Mouse (Mus musculus) hindbrain, embryonic 16.5 days (tissue): ENCODE results near the gene Cfdp1. TPM values are rescaled to one million over a fixed set of nuclear protein-coding genes. Genes with fewer than 3 reads are reported as not detected.
A peak's percentile ranks its signal among the peaks of the same experiment; 100 is the strongest.

ENCODE experiments used
- ATAC-seq: fragments of 200-750 bp; cut with Nextera tagmentation; 2 replicates; pipeline ENCODE4 v1.8.0; 2017; ENCODE audit warnings: moderate TSS enrichment, moderate library complexity
- H3K27ac ChIP-seq: fragments of 300-500 bp; sonication (generic); 2 replicates; pipeline ENCODE4 v1.5.1; 2014; ENCODE audit warnings: low read depth, mild to moderate bottlenecking, control low read depth, low read length, moderate library complexity
- H3K27me3 ChIP-seq: fragments of 300-500 bp; sonication (generic); replicated peaks from 2 replicates; pipeline ENCODE4 v1.6.1; 2014; ENCODE audit warnings: low read length; ENCODE audit not compliant: control insufficient read depth, insufficient read depth
- H3K36me3 ChIP-seq: fragments of 300-500 bp; sonication (generic); 2 replicates; pipeline ENCODE4 v1.6.1; 2014; ENCODE audit warnings: mild to moderate bottlenecking, low read length, moderate library complexity, mixed read lengths; ENCODE audit not compliant: control insufficient read depth, insufficient read depth
- H3K4me1 ChIP-seq: fragments of 300-500 bp; sonication (generic); 2 replicates; pipeline ENCODE4 v1.6.1; 2014; ENCODE audit warnings: low read depth, low read length; ENCODE audit not compliant: control insufficient read depth, insufficient read depth
- H3K4me2 ChIP-seq: fragments of 300-500 bp; sonication (generic); 2 replicates; pipeline ENCODE4 v1.6.1; 2014; ENCODE audit warnings: mild to moderate bottlenecking, low read length, control low read depth, moderate library complexity
- H3K4me3 ChIP-seq: fragments of 300-500 bp; sonication (generic); 2 replicates; pipeline ENCODE4 v1.5.1; 2014; ENCODE audit warnings: mild to moderate bottlenecking, low read length, control low read depth, moderate library complexity
- H3K9ac ChIP-seq: fragments of 300-500 bp; sonication (generic); 2 replicates; pipeline ENCODE4 v1.6.1; 2014; ENCODE audit warnings: low read depth, mild to moderate bottlenecking, control low read depth, low read length, moderate library complexity
- H3K9me3 ChIP-seq: fragments of 300-500 bp; sonication (generic); 2 replicates; pipeline ENCODE4 v1.6.1; 2014; ENCODE audit warnings: mild to moderate bottlenecking, low read length, moderate library complexity; ENCODE audit not compliant: control insufficient read depth
- WGBS: fragments of 180-500 bp; shearing (Covaris S2); extraction: QIAGEN DNeasy Blood & Tissue Kit; methylation state at CpG from one replicate; pipeline ENCODE4 v1.1.7; 2014; 5-methylcytosine and 5-hydroxymethylcytosine counted together
- polyA plus RNA-seq: library from polyadenylated mRNA; unstranded; fragments of >200 nt; fragmentation: Nextera tagmentation; extraction: Ambion mirVana; gene quantifications from 2 replicates; pipeline ENCODE4 v1.2.1, GENCODE M21; 2015

Cfdp1 gene
- polyA plus RNA-seq, 1 experiment from 2014 or later = 210 TPM

DNA sequence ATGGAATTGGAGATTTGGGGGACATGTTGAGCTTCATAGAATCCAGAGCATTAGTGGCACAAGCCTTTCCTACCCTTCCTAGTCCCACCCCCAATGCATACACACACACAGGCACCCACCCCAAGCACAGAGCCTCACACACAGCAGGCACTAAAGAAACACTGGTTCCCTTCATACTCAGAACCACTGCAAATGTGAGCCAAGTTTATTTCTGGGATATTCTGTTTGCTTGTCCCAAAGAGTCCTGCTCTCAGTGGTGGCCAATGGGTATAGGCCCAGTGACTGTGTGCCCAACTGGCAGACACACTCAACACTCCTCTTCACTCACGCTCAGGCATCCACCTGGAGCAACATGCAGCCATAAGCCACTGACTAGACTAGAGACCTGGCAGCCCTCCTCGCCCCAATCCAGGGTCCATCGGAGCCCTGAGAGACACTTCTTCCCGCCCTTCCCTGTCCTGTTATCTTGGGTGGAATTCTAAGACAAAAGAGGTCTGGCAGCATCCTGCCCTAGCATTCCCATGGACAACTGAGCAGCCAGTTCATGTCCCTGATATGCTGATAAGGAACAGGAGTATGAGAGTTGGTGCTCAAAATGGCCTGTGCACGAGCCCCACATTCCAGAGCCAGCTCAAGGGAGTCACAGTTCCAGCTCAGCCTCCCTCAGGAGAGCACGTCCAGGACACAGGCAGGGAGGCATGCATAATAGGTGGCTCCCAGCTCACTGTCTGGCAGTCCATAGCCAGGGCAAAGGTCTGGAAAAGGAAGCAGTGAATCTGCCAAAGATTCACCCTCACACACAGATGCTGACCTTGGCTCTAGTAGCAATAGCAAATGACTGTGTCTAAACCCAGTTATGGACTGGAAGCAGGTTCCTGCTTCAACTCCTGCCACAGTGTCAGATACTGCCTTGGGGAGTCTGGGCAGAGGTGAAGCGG is 124.6 kb downstream of the Cfdp1 start:
- no peak for ATAC-seq
- Histone ChIP-seq H3K27ac (no peak overlapping the region), H3K9me3 (no peaks in the 10 kb centered on the region), H3K9ac (no peak overlapping the region; the same call in 1 of the 2 replicates), H3K4me2 (no peak overlapping the region), H3K4me3 (no peak overlapping the region), H3K36me3 (no peaks in the 10 kb centered on the region), H3K27me3 (no peaks in the 10 kb centered on the region), H3K4me1 (peaks cover 70% of the 10 kb centered on the region)
- 62% methylated on average over 7 of the region's 7 CpGs for WGBS

DNA sequence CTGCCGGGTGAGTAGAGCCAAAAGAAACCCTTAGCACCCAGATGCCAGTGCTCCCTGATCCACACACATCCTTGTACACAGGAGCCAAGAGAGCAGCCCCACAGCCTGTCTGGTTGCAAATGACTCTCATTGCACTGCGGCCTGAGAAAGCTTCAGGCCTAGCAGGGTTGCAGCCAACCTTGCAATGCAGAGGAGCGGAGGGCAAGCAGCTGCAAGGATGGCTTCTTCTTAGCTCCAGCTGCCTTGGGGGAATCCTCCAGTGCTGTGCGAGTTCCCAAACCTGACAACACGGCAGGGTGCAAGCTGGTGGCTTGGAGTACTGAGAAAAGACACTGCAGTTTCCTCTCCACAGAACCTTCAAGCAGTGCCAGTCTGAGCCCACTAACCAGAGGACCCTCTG is 125.6 kb downstream of the Cfdp1 start:
- Histone ChIP-seq H3K27me3 (no peaks in the 10 kb centered on the region), H3K4me2 (no peak overlapping the region), H3K9me3 (no peaks in the 10 kb centered on the region), H3K4me3 (no peak overlapping the region), H3K9ac (no peak overlapping the region), H3K4me1 (peaks cover 60% of the 10 kb centered on the region), H3K27ac (no peak overlapping the region), H3K36me3 (no peaks in the 10 kb centered on the region)
- WGBS = 66% methylated on average over 5 of the region's 5 CpGs
- ATAC-seq = no peak

DNA sequence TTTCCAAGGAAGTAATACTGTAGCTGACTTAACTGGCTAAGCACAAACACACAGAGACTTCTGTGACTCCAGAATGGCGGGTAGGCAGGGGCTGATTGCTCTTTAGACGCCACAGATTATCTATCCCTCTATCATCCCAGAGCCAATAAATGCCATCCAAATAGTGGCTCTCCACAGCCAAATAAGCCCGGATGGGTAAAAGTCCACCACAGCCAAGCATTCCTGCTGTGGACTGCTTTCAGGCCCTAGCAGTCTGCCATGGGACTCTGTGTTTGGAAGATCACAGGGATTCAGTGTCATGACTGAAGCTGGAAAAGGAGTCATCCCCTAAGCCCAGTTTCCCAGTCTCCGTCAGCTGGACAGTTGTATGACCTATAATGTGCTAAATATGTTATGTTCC is 126.5 kb downstream of the Cfdp1 start:
- Histone ChIP-seq H3K27me3 (no peaks in the 10 kb centered on the region), H3K4me2 (no peak overlapping the region), H3K27ac (no peak overlapping the region), H3K4me3 (no peak overlapping the region), H3K9me3 (no peaks in the 10 kb centered on the region), H3K9ac (no peak overlapping the region), H3K36me3 (no peaks in the 10 kb centered on the region), H3K4me1 (peaks cover 51% of the 10 kb centered on the region)
- 77% methylated on average over 4 of the region's 4 CpGs for WGBS
- ATAC-seq = no peak

DNA sequence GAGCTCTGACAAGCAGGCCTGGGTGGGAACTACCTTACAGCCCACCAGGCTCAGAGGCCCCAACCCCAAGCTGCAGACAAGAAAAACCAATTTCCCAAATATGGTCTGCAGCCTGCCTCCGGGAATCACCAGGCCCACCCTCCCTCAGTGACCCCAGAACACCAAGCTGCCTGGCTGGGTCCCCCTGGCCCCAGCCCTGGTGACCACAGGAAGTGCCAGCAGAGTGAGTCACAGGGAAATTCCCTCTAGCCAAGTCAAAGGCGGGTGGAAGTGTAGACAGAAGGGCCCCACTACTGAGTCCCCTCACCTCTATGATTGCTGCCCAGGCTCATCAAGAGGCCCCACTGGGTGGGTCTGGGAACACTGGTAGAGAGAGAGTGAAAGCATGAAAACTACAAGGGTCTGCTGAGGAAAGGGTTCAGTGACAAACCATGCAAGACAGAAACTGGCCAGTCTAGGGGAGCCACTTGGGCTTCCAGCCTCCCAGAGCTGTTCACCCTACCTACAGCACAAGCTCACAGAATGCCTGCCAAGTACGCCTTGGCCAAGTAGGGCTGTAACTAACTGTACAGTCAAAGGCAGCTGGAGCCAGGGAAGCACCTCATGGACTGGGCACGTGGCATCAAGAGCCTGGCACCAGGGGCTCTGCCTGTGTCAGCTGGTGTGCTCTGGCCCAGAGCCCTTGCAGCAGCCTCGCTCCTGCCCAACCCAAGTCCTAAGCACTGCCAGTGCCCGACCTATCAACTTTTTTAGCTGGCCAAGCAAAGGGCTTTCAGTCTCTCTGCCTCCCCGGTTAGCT is 127.8 kb downstream of the Cfdp1 start:
- H3K9ac ChIP-seq = no peak overlapping the region; the same call in 1 of the 2 replicates
- no peaks in the 10 kb centered on the region for H3K27me3 ChIP-seq
- peaks cover 45% of the 10 kb centered on the region for H3K4me1 ChIP-seq
- 55% methylated on average over 7 of the region's 7 CpGs for WGBS
- peak overlapping the region; percentile 34; the same call in 1 of the 2 replicates for H3K27ac ChIP-seq
- H3K36me3 ChIP-seq = no peaks in the 10 kb centered on the region
- H3K9me3 ChIP-seq = no peaks in the 10 kb centered on the region
- no peak overlapping the region for H3K4me3 ChIP-seq
- ATAC-seq = peak; percentile 89
- H3K4me2 ChIP-seq = peak overlapping the region; percentile 7; the same call in 1 of the 2 replicates

DNA sequence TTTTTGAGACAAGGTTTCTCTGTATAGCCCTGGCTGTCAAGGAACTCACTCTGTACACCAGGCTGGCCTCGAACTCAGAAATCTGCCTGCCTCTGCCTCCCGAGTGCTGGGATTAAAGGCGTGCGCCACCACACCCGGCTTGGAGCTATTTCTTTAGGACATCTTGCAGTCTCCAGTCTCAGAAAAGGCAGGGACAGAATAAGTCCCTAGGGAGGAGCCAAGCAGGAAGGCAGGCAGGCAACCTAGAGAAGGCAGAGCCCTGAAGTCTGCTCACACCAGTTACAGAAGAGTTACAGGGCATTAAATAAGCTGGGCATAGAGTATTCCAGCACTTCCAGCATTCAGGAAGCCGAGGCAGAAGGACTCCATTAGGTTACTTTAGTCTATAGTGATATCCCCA is 128.8 kb downstream of the Cfdp1 start:
- no peak overlapping the region for H3K4me3 ChIP-seq
- no peak overlapping the region for H3K4me2 ChIP-seq
- no peak for ATAC-seq
- no peaks in the 10 kb centered on the region for H3K9me3 ChIP-seq
- 95% methylated on average over 6 of the region's 6 CpGs for WGBS
- H3K9ac ChIP-seq = no peak overlapping the region
- H3K27me3 ChIP-seq = no peaks in the 10 kb centered on the region
- H3K36me3 ChIP-seq = peaks cover 5% of the 10 kb centered on the region; the same call in 1 of the 2 replicates
- no peak overlapping the region for H3K27ac ChIP-seq
- peaks cover 35% of the 10 kb centered on the region for H3K4me1 ChIP-seq

DNA sequence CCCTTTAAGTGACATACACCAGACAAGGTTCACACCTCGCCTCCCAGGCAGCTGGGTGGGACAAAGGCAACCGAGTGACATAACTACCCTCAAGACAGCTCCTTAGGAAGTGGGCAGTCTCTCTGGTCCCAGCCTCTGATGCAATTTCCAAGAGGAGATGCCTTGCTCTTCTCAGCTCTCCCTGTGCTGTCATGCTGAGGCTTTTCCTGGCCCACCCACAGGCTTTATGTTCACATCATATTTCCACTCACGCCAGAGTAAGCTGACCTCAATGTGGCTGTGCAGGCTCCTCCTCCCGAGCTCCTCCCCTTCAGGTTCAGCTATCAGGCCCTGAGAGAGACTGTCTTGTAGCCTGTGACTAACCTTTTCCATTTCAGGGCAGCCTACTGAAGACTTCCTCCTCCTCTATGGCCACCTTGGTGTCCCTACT is 134.0 kb downstream of the Cfdp1 start:
- Histone ChIP-seq H3K9ac (no peak overlapping the region), H3K27ac (no peak overlapping the region), H3K36me3 (peaks cover 12% of the 10 kb centered on the region; the same call in 1 of the 2 replicates), H3K9me3 (no peaks in the 10 kb centered on the region), H3K27me3 (no peaks in the 10 kb centered on the region), H3K4me2 (no peak overlapping the region), H3K4me3 (no peak overlapping the region), H3K4me1 (peaks cover 29% of the 10 kb centered on the region)
- no peak for ATAC-seq
- WGBS = 72% methylated on average over 4 of the region's 4 CpGs

DNA sequence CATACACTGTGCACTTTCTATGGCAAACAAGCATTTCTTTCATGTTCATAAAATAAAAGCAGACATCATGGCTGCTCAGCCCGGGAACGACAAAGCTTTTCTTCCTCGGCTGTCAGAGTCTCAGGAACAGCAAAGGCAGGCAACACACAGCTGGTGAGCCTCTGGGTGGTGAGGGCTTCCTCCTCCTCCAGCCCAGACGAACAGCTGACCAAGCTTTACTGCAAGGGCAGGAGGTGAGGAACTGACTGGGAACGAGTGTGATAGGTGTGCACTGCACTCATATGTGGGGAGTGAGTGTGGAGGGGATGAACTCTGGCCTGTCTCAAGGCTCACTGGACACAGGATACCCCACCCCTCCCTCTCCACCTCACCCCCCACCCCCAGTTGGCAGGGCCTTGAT is 135.2 kb downstream of the Cfdp1 start:
- no peak overlapping the region for H3K9ac ChIP-seq
- peaks cover 22% of the 10 kb centered on the region; the same call in 1 of the 2 replicates for H3K36me3 ChIP-seq
- H3K4me1 ChIP-seq = peaks cover 29% of the 10 kb centered on the region
- H3K4me3 ChIP-seq = no peak overlapping the region
- no peaks in the 10 kb centered on the region for H3K9me3 ChIP-seq
- H3K27me3 ChIP-seq = no peaks in the 10 kb centered on the region
- H3K4me2 ChIP-seq = no peak overlapping the region
- 0 out of 2 replicates have a peak overlapping the region, but pooled peaks have one; percentile 19 for H3K27ac ChIP-seq
- no peak for ATAC-seq
- 44% methylated on average over 5 of the region's 5 CpGs for WGBS
